Mouse (Mus musculus): ENCODE data around the gene Cd5. TPM values are rescaled to one million over a fixed set of nuclear protein-coding genes. Genes with fewer than 3 reads are reported as not detected.

Gene Cd5
- polyA plus RNA-seq, 1 experiment from 2014 or later = 0.68 TPM

DNA sequence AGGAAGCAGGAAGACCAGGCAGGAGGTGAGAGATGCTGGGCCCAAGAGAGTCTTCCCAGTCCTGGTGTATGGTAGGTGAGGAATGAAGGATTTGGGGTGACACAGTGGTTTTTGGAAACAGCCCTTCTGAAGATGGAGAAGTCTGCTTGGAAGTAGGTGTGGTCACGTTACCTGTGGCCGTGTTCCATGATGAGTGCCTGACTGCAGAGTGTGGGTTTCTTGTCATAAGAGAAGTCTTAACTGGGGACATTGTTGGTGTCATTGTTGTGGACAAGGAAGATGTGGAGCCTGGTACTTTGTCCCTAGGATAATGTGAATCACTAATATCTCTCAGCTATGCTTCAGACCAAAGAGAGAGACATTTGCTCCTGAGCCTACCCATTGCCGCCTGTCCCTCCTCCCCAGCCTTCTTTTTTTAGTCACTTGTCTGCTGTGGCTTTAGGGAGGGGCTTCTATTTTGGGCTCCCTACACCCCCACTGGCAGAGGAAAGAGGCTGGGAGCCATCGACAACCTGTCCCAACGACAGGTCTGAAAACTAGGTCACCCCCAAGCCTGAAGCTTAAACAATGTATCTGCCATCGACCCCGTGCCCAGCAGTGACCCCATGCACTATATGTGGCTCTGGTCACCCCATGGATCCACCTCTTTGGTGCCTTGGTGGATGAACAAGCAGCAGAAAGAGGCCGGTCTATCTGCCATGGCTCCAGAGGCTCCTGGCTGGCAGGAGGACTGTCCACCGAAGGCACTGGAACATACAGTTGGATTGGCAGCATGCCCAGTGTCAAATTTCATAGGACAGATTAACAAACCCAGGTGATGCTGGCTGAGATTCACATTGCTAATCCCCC is 21.4 kb upstream of the Cd5 start:
- no peaks in the 10 kb centered on the region for H3K27me3 ChIP-seq (replicated peaks; ENCODE audit: insufficient read depth, low read length)
- H3K4me3 ChIP-seq (ENCODE audit: low read depth, low read length) = no peak overlapping the region
- no peak for ATAC-seq
- TF ChIP-seq CTCF (IDR thresholded peaks at IDR 0.05) = no peak
- TF ChIP-seq EP300 (IDR thresholded peaks at IDR 0.05) = no peak
- H3K4me2 ChIP-seq (replicated peaks; ENCODE audit: low read depth, low read length) = no peak overlapping the region
- H3K27ac ChIP-seq (ENCODE audit: low read length) = no peak overlapping the region
- no peaks in the 10 kb centered on the region for H3K36me3 ChIP-seq (ENCODE audit: insufficient read depth, low read length)
- no peak for DNase-seq (ENCODE audit: low spot score)
- H3K4me1 ChIP-seq (ENCODE audit: insufficient read depth, low read depth, low read length) = no peaks in the 10 kb centered on the region; the same call in 1 of the 2 replicates
- WGBS = 74% methylated on average over 9 of the region's 9 CpGs
- no peak overlapping the region for H3K9ac ChIP-seq (replicated peaks; ENCODE audit: low read depth)
- no peaks in the 10 kb centered on the region for H3K9me3 ChIP-seq (ENCODE audit: low read length)

DNA sequence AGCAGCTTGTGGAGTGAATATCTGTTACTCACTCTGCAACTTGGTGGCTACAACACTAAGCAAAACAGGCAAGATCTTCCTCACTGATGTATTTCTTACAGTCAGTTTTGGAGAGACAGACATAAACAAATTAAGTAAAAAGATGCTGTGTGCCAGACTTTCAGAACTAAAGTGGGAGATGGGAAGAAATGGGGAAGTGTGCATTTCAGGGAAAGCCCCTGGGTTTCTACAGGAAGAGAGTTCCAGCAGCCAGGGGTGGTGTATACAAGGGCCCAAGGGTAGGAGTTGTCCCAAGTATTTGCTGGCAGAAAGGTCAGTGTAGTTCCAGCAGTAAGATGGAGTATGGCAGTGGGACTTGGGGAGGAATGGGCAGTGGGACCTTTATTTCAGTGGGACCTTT is 20.7 kb upstream of the Cd5 start:
- no peak for ATAC-seq
- no peak for TF ChIP-seq EP300 (IDR thresholded peaks at IDR 0.05)
- no peak for TF ChIP-seq CTCF (IDR thresholded peaks at IDR 0.05)
- DNase-seq (ENCODE audit: low spot score) = no peak
- Histone ChIP-seq H3K4me1 (ENCODE audit: insufficient read depth, low read depth, low read length) (no peaks in the 10 kb centered on the region; the same call in 1 of the 2 replicates), H3K9me3 (ENCODE audit: low read length) (no peaks in the 10 kb centered on the region), H3K27ac (ENCODE audit: low read length) (no peak overlapping the region), H3K9ac (replicated peaks; ENCODE audit: low read depth) (no peak overlapping the region), H3K4me2 (replicated peaks; ENCODE audit: low read depth, low read length) (no peak overlapping the region), H3K36me3 (ENCODE audit: insufficient read depth, low read length) (no peaks in the 10 kb centered on the region), H3K27me3 (replicated peaks; ENCODE audit: insufficient read depth, low read length) (no peaks in the 10 kb centered on the region), H3K4me3 (ENCODE audit: low read depth, low read length) (no peak overlapping the region)

DNA sequence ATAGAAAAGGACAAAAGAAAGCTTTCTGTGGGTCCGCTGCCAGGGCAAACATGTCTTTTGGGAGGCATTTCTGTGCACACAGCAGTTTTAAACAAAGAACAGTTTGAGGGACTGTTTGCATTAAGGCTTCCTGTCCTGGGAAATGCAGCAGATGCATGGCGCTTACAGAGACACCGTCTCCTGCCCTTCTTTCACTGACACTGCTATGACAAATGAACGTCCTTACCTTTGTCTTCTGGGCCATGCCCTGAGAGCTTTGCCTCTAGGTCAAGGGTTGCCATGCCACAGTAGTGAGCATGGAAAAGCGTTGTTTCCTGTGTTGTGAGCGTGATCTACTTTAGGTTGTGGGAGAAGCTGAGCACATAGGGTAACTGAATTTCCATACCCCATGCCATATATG is 19.9 kb upstream of the Cd5 start:
- Histone ChIP-seq H3K9ac (replicated peaks; ENCODE audit: low read depth) (no peak overlapping the region), H3K27me3 (replicated peaks; ENCODE audit: insufficient read depth, low read length) (no peaks in the 10 kb centered on the region), H3K36me3 (ENCODE audit: insufficient read depth, low read length) (no peaks in the 10 kb centered on the region), H3K4me3 (ENCODE audit: low read depth, low read length) (no peak overlapping the region), H3K9me3 (ENCODE audit: low read length) (no peaks in the 10 kb centered on the region), H3K4me2 (replicated peaks; ENCODE audit: low read depth, low read length) (no peak overlapping the region), H3K27ac (ENCODE audit: low read length) (no peak overlapping the region), H3K4me1 (ENCODE audit: insufficient read depth, low read depth, low read length) (no peaks in the 10 kb centered on the region; the same call in 1 of the 2 replicates)
- no peak for TF ChIP-seq EP300 (IDR thresholded peaks at IDR 0.05)
- 28% methylated on average over 6 of the region's 6 CpGs for WGBS
- DNase-seq (ENCODE audit: low spot score) (no peak), ATAC-seq (peak; percentile 25; the same call in 1 of the 2 replicates)

DNA sequence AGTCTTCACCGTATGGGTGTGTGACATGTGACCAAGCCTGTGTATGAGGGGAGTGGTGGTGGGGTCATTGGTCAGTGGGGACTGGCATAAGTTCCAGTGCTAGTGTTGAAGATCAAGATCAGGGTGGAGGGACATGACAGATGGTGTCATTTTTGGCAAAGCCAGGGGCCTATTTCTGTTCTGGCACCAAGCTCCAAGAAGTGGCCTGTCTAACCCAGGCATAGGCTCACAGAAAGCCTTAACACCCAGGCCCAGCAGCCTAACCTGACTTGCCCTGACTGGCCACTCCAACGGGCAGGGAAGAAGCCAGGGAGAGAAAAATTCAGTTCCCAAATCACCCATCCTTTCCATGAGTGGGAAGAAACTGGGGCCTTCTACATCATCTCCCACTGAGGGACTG is 18.7 kb upstream of the Cd5 start:
- WGBS = 79% methylated on average over 2 of the region's 2 CpGs
- Histone ChIP-seq H3K9me3 (ENCODE audit: low read length) (no peaks in the 10 kb centered on the region), H3K4me1 (ENCODE audit: insufficient read depth, low read depth, low read length) (no peaks in the 10 kb centered on the region; the same call in 1 of the 2 replicates), H3K36me3 (ENCODE audit: insufficient read depth, low read length) (no peaks in the 10 kb centered on the region), H3K27ac (ENCODE audit: low read length) (no peak overlapping the region), H3K4me3 (ENCODE audit: low read depth, low read length) (no peak overlapping the region), H3K27me3 (replicated peaks; ENCODE audit: insufficient read depth, low read length) (no peaks in the 10 kb centered on the region), H3K9ac (replicated peaks; ENCODE audit: low read depth) (no peak overlapping the region), H3K4me2 (replicated peaks; ENCODE audit: low read depth, low read length) (no peak overlapping the region)
- ATAC-seq (no peak), DNase-seq (ENCODE audit: low spot score) (no peak)
- TF ChIP-seq CTCF (IDR thresholded peaks at IDR 0.05) (no peak), EP300 (IDR thresholded peaks at IDR 0.05) (no peak)

DNA sequence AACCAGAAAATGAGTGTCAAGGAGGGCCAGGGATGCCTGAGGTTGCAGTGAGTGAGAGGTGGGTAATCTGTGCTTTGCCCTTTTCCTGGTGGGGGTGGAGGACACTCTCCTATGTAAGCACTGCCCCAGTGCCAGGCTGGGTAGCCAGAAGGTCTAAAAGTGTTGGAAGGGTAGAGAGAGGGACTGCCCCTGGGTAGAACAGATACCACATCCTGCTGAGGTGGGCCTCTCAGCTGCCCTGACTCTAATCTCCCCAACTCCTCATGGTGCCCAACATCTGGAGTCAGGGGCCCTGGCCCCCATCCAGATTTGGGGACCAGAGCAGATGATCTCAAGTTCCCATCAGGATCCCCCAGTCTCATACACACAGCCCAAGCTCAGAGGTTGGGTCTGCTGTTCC is 18.3 kb upstream of the Cd5 start:
- Histone ChIP-seq H3K9ac (replicated peaks; ENCODE audit: low read depth) (no peak overlapping the region), H3K27me3 (replicated peaks; ENCODE audit: insufficient read depth, low read length) (no peaks in the 10 kb centered on the region), H3K36me3 (ENCODE audit: insufficient read depth, low read length) (no peaks in the 10 kb centered on the region), H3K4me1 (ENCODE audit: insufficient read depth, low read depth, low read length) (no peaks in the 10 kb centered on the region; the same call in 1 of the 2 replicates), H3K4me2 (replicated peaks; ENCODE audit: low read depth, low read length) (no peak overlapping the region), H3K4me3 (ENCODE audit: low read depth, low read length) (no peak overlapping the region), H3K9me3 (ENCODE audit: low read length) (no peaks in the 10 kb centered on the region), H3K27ac (ENCODE audit: low read length) (no peak overlapping the region)
- DNase-seq (ENCODE audit: low spot score) = no peak
- TF ChIP-seq CTCF (IDR thresholded peaks at IDR 0.05) (no peak), EP300 (IDR thresholded peaks at IDR 0.05) (no peak)
- ATAC-seq = no peak

DNA sequence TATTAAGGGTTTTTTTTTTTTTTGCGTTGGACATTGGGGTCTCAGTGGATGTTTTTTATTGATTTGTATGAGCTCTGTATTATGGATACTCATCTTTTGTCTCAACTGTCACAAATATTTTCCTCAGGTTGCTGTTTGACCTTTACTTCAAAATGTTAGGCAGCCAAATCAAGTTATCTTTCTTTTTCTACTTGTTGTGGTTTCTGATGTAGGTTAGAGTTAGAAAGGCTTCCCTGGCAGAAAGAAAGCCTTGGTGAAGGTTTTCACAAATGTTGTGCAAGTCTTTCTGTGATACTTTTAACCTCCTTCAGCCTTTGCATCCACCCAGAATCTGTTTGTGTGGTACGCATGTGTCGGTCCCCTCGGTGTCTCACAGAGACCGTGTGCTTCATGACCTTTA is 13.8 kb upstream of the Cd5 start:
- no peak overlapping the region for H3K4me2 ChIP-seq (replicated peaks; ENCODE audit: low read depth, low read length)
- H3K9me3 ChIP-seq (ENCODE audit: low read length) = no peaks in the 10 kb centered on the region
- no peaks in the 10 kb centered on the region for H3K27me3 ChIP-seq (replicated peaks; ENCODE audit: insufficient read depth, low read length)
- H3K4me3 ChIP-seq (ENCODE audit: low read depth, low read length) = no peak overlapping the region
- H3K27ac ChIP-seq (ENCODE audit: low read length) = no peak overlapping the region
- ATAC-seq (no peak), DNase-seq (ENCODE audit: low spot score) (no peak)
- H3K4me1 ChIP-seq (ENCODE audit: insufficient read depth, low read depth, low read length) = no peaks in the 10 kb centered on the region
- TF ChIP-seq CTCF (IDR thresholded peaks at IDR 0.05) (no peak), EP300 (IDR thresholded peaks at IDR 0.05) (no peak)
- H3K36me3 ChIP-seq (ENCODE audit: insufficient read depth, low read length) = no peaks in the 10 kb centered on the region
- WGBS = 92% methylated on average over 5 of the region's 5 CpGs
- no peak overlapping the region for H3K9ac ChIP-seq (replicated peaks; ENCODE audit: low read depth)
